Mouse (Mus musculus): Measurements from ENCODE around the gene Xpnpep2. TPM values are rescaled to one million over a fixed set of nuclear protein-coding genes. Genes with fewer than 3 reads are reported as not detected.

The Xpnpep2 gene
- not detected in 2 replicates for total RNA-seq (2017)

- no peak for ATAC-seq (replicated peaks; ENCODE audit: low read depth, poor library complexity, severe bottlenecking)
Measured at GRCm38 (mm10) chrX:48108394-48109315, at the start of gene Xpnpep2. Gene Xpnpep2 (plus strand): TSS chrX:48108725.

GRCm38 (mm10) chrX:48062481-48062880 lies 46.0 kb upstream of the Xpnpep2 start:
- no peak for ATAC-seq (replicated peaks; ENCODE audit: low read depth, poor library complexity, severe bottlenecking)

- no peak for ATAC-seq (replicated peaks; ENCODE audit: low read depth, poor library complexity, severe bottlenecking)
Measured at GRCm38 (mm10) chrX:48064166-48064853, 44.2 kb upstream of the Xpnpep2 start.

GRCm38 (mm10) chrX:48066891-48067290 lies 41.6 kb upstream of the Xpnpep2 start:
- ATAC-seq (replicated peaks; ENCODE audit: low read depth, poor library complexity, severe bottlenecking), result peak; percentile 63; the same call in 1 of the 2 replicates

- no peak for ATAC-seq (replicated peaks; ENCODE audit: low read depth, poor library complexity, severe bottlenecking)
Measured at GRCm38 (mm10) chrX:48071961-48072360, 36.6 kb upstream of the Xpnpep2 start.

- ATAC-seq (replicated peaks; ENCODE audit: low read depth, poor library complexity, severe bottlenecking), result no peak
Measured at GRCm38 (mm10) chrX:48072401-48072800, 36.1 kb upstream of the Xpnpep2 start.

- ATAC-seq (replicated peaks; ENCODE audit: low read depth, poor library complexity, severe bottlenecking), result no peak
Measured at GRCm38 (mm10) chrX:48074691-48075090, 33.8 kb upstream of the Xpnpep2 start.

- no peak for ATAC-seq (replicated peaks; ENCODE audit: low read depth, poor library complexity, severe bottlenecking)
Measured at GRCm38 (mm10) chrX:48076806-48077425, 31.6 kb upstream of the Xpnpep2 start.

- ATAC-seq (replicated peaks; ENCODE audit: low read depth, poor library complexity, severe bottlenecking), result no peak
Measured at GRCm38 (mm10) chrX:48082364-48082763, 26.2 kb upstream of the Xpnpep2 start.

GRCm38 (mm10) chrX:48092129-48092528 lies 16.4 kb upstream of the Xpnpep2 start:
- ATAC-seq (replicated peaks; ENCODE audit: low read depth, poor library complexity, severe bottlenecking), result no peak

- peak; percentile 52; the same call in 1 of the 2 replicates for ATAC-seq (replicated peaks; ENCODE audit: low read depth, poor library complexity, severe bottlenecking)
Measured at GRCm38 (mm10) chrX:48093555-48093954, 15.0 kb upstream of the Xpnpep2 start.

- 0 out of 2 replicates have a peak, but pooled peaks have one; percentile 56 for ATAC-seq (replicated peaks; ENCODE audit: low read depth, poor library complexity, severe bottlenecking)
Measured at GRCm38 (mm10) chrX:48094658-48095057, 13.9 kb upstream of the Xpnpep2 start.

- no peak for ATAC-seq (replicated peaks; ENCODE audit: low read depth, poor library complexity, severe bottlenecking)
Measured at GRCm38 (mm10) chrX:48096580-48096979, 11.9 kb upstream of the Xpnpep2 start.

GRCm38 (mm10) chrX:48098470-48099129 lies 9.9 kb upstream of the Xpnpep2 start:
- ATAC-seq (replicated peaks; ENCODE audit: low read depth, poor library complexity, severe bottlenecking), result peak; percentile 52; the same call in 1 of the 2 replicates

GRCm38 (mm10) chrX:48099871-48100270 lies 8.7 kb upstream of the Xpnpep2 start:
- no peak for ATAC-seq (replicated peaks; ENCODE audit: low read depth, poor library complexity, severe bottlenecking)

GRCm38 (mm10) chrX:48103256-48103655 lies 5.3 kb upstream of the Xpnpep2 start:
- no peak for ATAC-seq (replicated peaks; ENCODE audit: low read depth, poor library complexity, severe bottlenecking)

GRCm38 (mm10) chrX:48104736-48105441 lies 3.6 kb upstream of the Xpnpep2 start:
- no peak for ATAC-seq (replicated peaks; ENCODE audit: low read depth, poor library complexity, severe bottlenecking)

- ATAC-seq (replicated peaks; ENCODE audit: low read depth, poor library complexity, severe bottlenecking), result peak; percentile 95
Measured at GRCm38 (mm10) chrX:48106226-48106625, 2.3 kb upstream of the Xpnpep2 start.

GRCm38 (mm10) chrX:48109316-48109655 lies 761 bp downstream of the Xpnpep2 start:
- no peak for ATAC-seq (replicated peaks; ENCODE audit: low read depth, poor library complexity, severe bottlenecking)

- ATAC-seq (replicated peaks; ENCODE audit: low read depth, poor library complexity, severe bottlenecking), result no peak
Measured at GRCm38 (mm10) chrX:48119294-48119693, 10.8 kb downstream of the Xpnpep2 start.
